Mouse (Mus musculus) heart, embryonic 14.5 days (tissue): ENCODE measurements around the gene Fat4. TPM values are rescaled to one million over a fixed set of nuclear protein-coding genes. Genes with fewer than 3 reads are reported as not detected.

Experiments used
- ATAC-seq: fragments of 200-750 bp; cut with Nextera tagmentation; 2 replicates; pipeline ENCODE4 v1.8.0; 2017; ENCODE audit warnings: low read depth, moderate TSS enrichment; ENCODE audit not compliant: insufficient number of reproducible peaks, insufficient read depth, low FRiP score
- H3K27ac ChIP-seq, 2 experiments: fragments of 200-500 bp in 1 of 2; fragments of 300-500 bp in 1 of 2; sonication (generic) in 1 of 2; replicated peaks in 1 of 2; 2 replicates each; pipeline ENCODE4 v1.5.1; 2012 to 2014; ENCODE audit warnings: low read depth in 2 of 2, low read length in 2 of 2, control low read depth in 1 of 2, mild to moderate bottlenecking in 1 of 2, mixed read lengths in 1 of 2; ENCODE audit not compliant: control insufficient read depth in 1 of 2, insufficient read depth in 1 of 2
- H3K27me3 ChIP-seq: fragments of 300-500 bp; sonication (generic); 2 replicates; pipeline ENCODE4 v1.6.1; 2014; ENCODE audit warnings: mild to moderate bottlenecking, low read length, control low read depth; ENCODE audit not compliant: control insufficient read depth, insufficient read depth
- H3K36me3 ChIP-seq: fragments of 300-500 bp; sonication (generic); 2 replicates; pipeline ENCODE4 v1.6.1; 2014; ENCODE audit warnings: mild to moderate bottlenecking, control low read depth, low read length, mixed read lengths; ENCODE audit not compliant: control insufficient read depth, insufficient read depth
- H3K4me1 ChIP-seq, 2 experiments: fragments of 200-500 bp in 1 of 2; fragments of 300-500 bp in 1 of 2; sonication (generic) in 1 of 2; 2 replicates each; pipeline ENCODE4 v1.6.1; 2012 to 2014; ENCODE audit warnings: low read length in 2 of 2, control low read depth in 1 of 2, mixed read lengths in 1 of 2; ENCODE audit not compliant: control insufficient read depth in 2 of 2, insufficient read depth in 2 of 2
- H3K4me2 ChIP-seq: fragments of 300-500 bp; sonication (generic); 2 replicates; pipeline ENCODE4 v1.6.1; 2014; ENCODE audit warnings: mild to moderate bottlenecking, low read length
- H3K4me3 ChIP-seq, 2 experiments: fragments of 200-500 bp in 1 of 2; fragments of 300-500 bp in 1 of 2; sonication (generic) in 1 of 2; 2 replicates each; pipeline ENCODE4 v1.5.1; 2012 to 2014; ENCODE audit warnings: low read length in 2 of 2, mild to moderate bottlenecking in 2 of 2, control low read depth in 1 of 2, low read depth in 1 of 2, moderate library complexity in 1 of 2; ENCODE audit not compliant: control insufficient read depth in 1 of 2, insufficient read depth in 1 of 2
- H3K9ac ChIP-seq: fragments of 300-500 bp; sonication (generic); 2 replicates; pipeline ENCODE4 v1.6.1; 2014; ENCODE audit warnings: mild to moderate bottlenecking, low read length
- H3K9me3 ChIP-seq: fragments of 300-500 bp; sonication (generic); 2 replicates; pipeline ENCODE4 v1.6.1; 2016; ENCODE audit warnings: low read length, control low read depth; ENCODE audit not compliant: control insufficient read depth
- WGBS: fragments of 180-500 bp; shearing (Covaris S2); extraction: QIAGEN DNeasy Blood & Tissue Kit; methylation state at CpG from one replicate; pipeline ENCODE4 v1.1.7; 2014; 5-methylcytosine and 5-hydroxymethylcytosine counted together
- polyA plus RNA-seq: library from polyadenylated mRNA; unstranded; fragments of >200 nt; fragmentation: Nextera tagmentation; extraction: Ambion mirVana; gene quantifications from 2 replicates; pipeline ENCODE4 v1.2.1, GENCODE M21; 2014

Gene Fat4
- polyA plus RNA-seq, 1 experiment from 2014 or later = 4.9 TPM

- Histone ChIP-seq H3K9ac (no peak overlapping the region), H3K36me3 (peaks cover 10% of the 10 kb centered on the region; the same call in 1 of the 2 replicates), H3K4me2 (no peak overlapping the region), H3K4me1 (peaks cover 10 to 33% of the 10 kb centered on the region in 2 experiments), H3K27ac (no peak overlapping the region), H3K27me3 (no peaks in the 10 kb centered on the region), H3K9me3 (no peaks in the 10 kb centered on the region), H3K4me3 (no peak overlapping the region)
- WGBS = 41% methylated on average over 1 of the region's 1 CpGs
- ATAC-seq = no peak
Observed at GRCm38 (mm10) chr3:38940327-38940726, 53.6 kb downstream of the Fat4 start.

GRCm38 (mm10) chr3:38945157-38945556 is 58.4 kb downstream of the Fat4 start:
- no peak overlapping the region for H3K9ac ChIP-seq
- H3K9me3 ChIP-seq = no peaks in the 10 kb centered on the region
- ATAC-seq = no peak
- no peak overlapping the region for H3K4me3 ChIP-seq
- no peaks in the 10 kb centered on the region for H3K27me3 ChIP-seq
- no peak overlapping the region for H3K4me2 ChIP-seq
- 44% methylated on average over 1 of the region's 1 CpGs for WGBS
- peaks cover 16% of the 10 kb centered on the region for H3K36me3 ChIP-seq
- no peak overlapping the region for H3K27ac ChIP-seq
- peaks cover 0 to 5% of the 10 kb centered on the region in 2 experiments; a peak in 1 of 4 replicates for H3K4me1 ChIP-seq

GRCm38 (mm10) chr3:38947706-38948105 is 61.0 kb downstream of the Fat4 start:
- no peak overlapping the region for H3K27ac ChIP-seq
- no peaks in the 10 kb centered on the region for H3K9me3 ChIP-seq
- no peak overlapping the region for H3K9ac ChIP-seq
- H3K36me3 ChIP-seq = peaks cover 26% of the 10 kb centered on the region
- H3K27me3 ChIP-seq = no peaks in the 10 kb centered on the region
- ATAC-seq = no peak
- no peak overlapping the region for H3K4me2 ChIP-seq
- 74% methylated on average over 7 of the region's 7 CpGs for WGBS
- H3K4me1 ChIP-seq = 0 out of 4 replicates have a peak, but pooled peaks cover 0 to 3% of the 10 kb centered on the region in 2 experiments
- no peak overlapping the region for H3K4me3 ChIP-seq

- H3K27me3 ChIP-seq = no peaks in the 10 kb centered on the region
- ATAC-seq = no peak
- 52% methylated on average over 3 of the region's 3 CpGs for WGBS
Observed at GRCm38 (mm10) chr3:38952602-38953001, 65.9 kb downstream of the Fat4 start.

GRCm38 (mm10) chr3:38954196-38954595 is 67.5 kb downstream of the Fat4 start:
- WGBS = 46% methylated on average over 3 of the region's 3 CpGs
- ATAC-seq = no peak
- 0 out of 4 replicates have a peak, but pooled peaks cover 0 to 6% of the 10 kb centered on the region in 2 experiments for H3K4me1 ChIP-seq
- no peak overlapping the region for H3K27ac ChIP-seq
- H3K9me3 ChIP-seq = no peaks in the 10 kb centered on the region
- no peak overlapping the region for H3K4me2 ChIP-seq
- peaks cover 42% of the 10 kb centered on the region for H3K36me3 ChIP-seq
- no peaks in the 10 kb centered on the region for H3K27me3 ChIP-seq
- H3K4me3 ChIP-seq = no peak overlapping the region
- no peak overlapping the region for H3K9ac ChIP-seq

More at GRCm38 (mm10) chr3:38952602-38953001, 65.9 kb downstream of the Fat4 start:
- Histone ChIP-seq H3K4me2 (no peak overlapping the region), H3K9me3 (no peaks in the 10 kb centered on the region), H3K9ac (no peak overlapping the region), H3K27ac (no peak overlapping the region), H3K36me3 (peaks cover 33% of the 10 kb centered on the region), H3K4me3 (no peak overlapping the region), H3K4me1 (0 out of 4 replicates have a peak, but pooled peaks cover 0 to 6% of the 10 kb centered on the region in 2 experiments)

- Histone ChIP-seq H3K9me3 (no peaks in the 10 kb centered on the region), H3K36me3 (peaks cover 40% of the 10 kb centered on the region), H3K27me3 (no peaks in the 10 kb centered on the region), H3K27ac (no peak overlapping the region), H3K4me1 (0 out of 4 replicates have a peak, but pooled peaks cover 0 to 6% of the 10 kb centered on the region in 2 experiments), H3K4me3 (no peak overlapping the region), H3K4me2 (no peak overlapping the region), H3K9ac (no peak overlapping the region)
- no peak for ATAC-seq
- WGBS = 84% methylated on average over 9 of the region's 9 CpGs
Observed at GRCm38 (mm10) chr3:38956012-38956648, 69.4 kb downstream of the Fat4 start.

GRCm38 (mm10) chr3:38957186-38957585 is 70.4 kb downstream of the Fat4 start:
- Histone ChIP-seq H3K4me3 (no peak overlapping the region), H3K27me3 (no peaks in the 10 kb centered on the region), H3K4me2 (no peak overlapping the region), H3K4me1 (0 out of 4 replicates have a peak, but pooled peaks cover 0 to 5% of the 10 kb centered on the region in 2 experiments), H3K9ac (no peak overlapping the region), H3K27ac (no peak overlapping the region), H3K9me3 (no peaks in the 10 kb centered on the region), H3K36me3 (peaks cover 38% of the 10 kb centered on the region)
- ATAC-seq = no peak
- WGBS = 88% methylated on average over 11 of the region's 11 CpGs

- H3K27me3 ChIP-seq = no peaks in the 10 kb centered on the region
- no peak overlapping the region for H3K4me2 ChIP-seq
- no peak for ATAC-seq
- no peak overlapping the region for H3K27ac ChIP-seq
- H3K4me1 ChIP-seq = no peaks in the 10 kb centered on the region
- WGBS = 76% methylated on average over 6 of the region's 6 CpGs
- no peak overlapping the region for H3K4me3 ChIP-seq
- H3K9ac ChIP-seq = no peak overlapping the region
- peaks cover 24% of the 10 kb centered on the region for H3K36me3 ChIP-seq
- no peaks in the 10 kb centered on the region for H3K9me3 ChIP-seq
Observed at GRCm38 (mm10) chr3:38962328-38962727, 75.6 kb downstream of the Fat4 start.
